Mouse (Mus musculus): ENCODE measurements around the gene Actl10. TPM values are rescaled to one million over a fixed set of nuclear protein-coding genes. Genes with fewer than 3 reads are reported as not detected.

Actl10 gene
- polyA plus RNA-seq, 1 experiment: 0.11 TPM

DNA sequence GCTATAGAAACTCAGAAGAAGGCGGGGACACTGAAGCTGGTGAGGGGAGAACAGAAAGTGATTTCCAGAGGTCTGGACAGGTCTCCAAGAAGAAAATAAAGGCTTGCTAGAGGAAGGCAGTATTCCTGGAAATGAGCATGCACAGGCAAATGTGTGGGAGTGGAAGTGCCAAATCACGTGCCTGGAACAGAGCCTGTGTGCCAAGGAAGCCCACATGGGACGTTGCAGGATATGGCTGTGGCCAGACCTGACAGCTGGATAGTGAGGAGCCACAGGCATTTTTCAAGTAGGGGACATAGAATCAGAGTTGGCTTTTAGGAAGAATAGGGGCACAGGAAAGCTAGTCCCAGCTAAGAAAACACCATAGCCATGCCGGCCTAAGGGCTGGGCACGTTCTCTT lies 44.2 kb downstream of the Actl10 start:
- Histone ChIP-seq H3K4me1 (replicated peaks; ENCODE audit: control insufficient read depth, insufficient read depth, low read length) (peaks cover 15% of the 10 kb centered on the region; the same call in 1 of the 2 replicates), H3K27ac (ENCODE audit: control insufficient read depth, insufficient read depth, low read length) (no peak overlapping the region), H3K27me3 (ENCODE audit: control insufficient read depth, insufficient read depth, low read length) (no peaks in the 10 kb centered on the region), H3K36me3 (ENCODE audit: control insufficient read depth, insufficient read depth, low read length) (peaks cover 18% of the 10 kb centered on the region), H3K4me3 (ENCODE audit: control insufficient read depth, insufficient read depth, low read length) (no peak overlapping the region)
- WGBS: 96% methylated on average over 5 of the region's 5 CpGs
- DNase-seq: no peak
- no peak for TF ChIP-seq CTCF (IDR thresholded peaks at IDR 0.05; ENCODE audit: borderline replicate concordance, control insufficient read depth, extremely low read depth, insufficient read depth, low read length, poor library complexity)
- no peak for TF ChIP-seq POLR2A (IDR thresholded peaks at IDR 0.05; ENCODE audit: control insufficient read depth, extremely low read depth, insufficient read depth, low read length, poor library complexity)

- H3K27me3 ChIP-seq (ENCODE audit: control insufficient read depth, insufficient read depth, low read length): no peaks in the 10 kb centered on the region
- peaks cover 16% of the 10 kb centered on the region; the same call in 1 of the 2 replicates for H3K4me1 ChIP-seq (replicated peaks; ENCODE audit: control insufficient read depth, insufficient read depth, low read length)
- peaks cover 18% of the 10 kb centered on the region for H3K36me3 ChIP-seq (ENCODE audit: control insufficient read depth, insufficient read depth, low read length)
- DNase-seq: no peak
- no peak for TF ChIP-seq POLR2A (IDR thresholded peaks at IDR 0.05; ENCODE audit: control insufficient read depth, extremely low read depth, insufficient read depth, low read length, poor library complexity)
- TF ChIP-seq CTCF (IDR thresholded peaks at IDR 0.05; ENCODE audit: borderline replicate concordance, control insufficient read depth, extremely low read depth, insufficient read depth, low read length, poor library complexity): no peak
- H3K27ac ChIP-seq (ENCODE audit: control insufficient read depth, insufficient read depth, low read length): no peak overlapping the region
- H3K4me3 ChIP-seq (ENCODE audit: control insufficient read depth, insufficient read depth, low read length): no peak overlapping the region
- WGBS: 93% methylated on average over 3 of the region's 3 CpGs
These were observed 45.8 kb downstream of the Actl10 start for GRCm38 (mm10) chr2:154597399-154597798.

GRCm38 (mm10) chr2:154600586-154600985 lies 49.0 kb downstream of the Actl10 start:
- TF ChIP-seq POLR2A (IDR thresholded peaks at IDR 0.05; ENCODE audit: control insufficient read depth, extremely low read depth, insufficient read depth, low read length, poor library complexity) (no peak), CTCF (IDR thresholded peaks at IDR 0.05; ENCODE audit: borderline replicate concordance, control insufficient read depth, extremely low read depth, insufficient read depth, low read length, poor library complexity) (no peak)
- Histone ChIP-seq H3K4me3 (ENCODE audit: control insufficient read depth, insufficient read depth, low read length) (no peak overlapping the region), H3K27ac (ENCODE audit: control insufficient read depth, insufficient read depth, low read length) (no peak overlapping the region), H3K36me3 (ENCODE audit: control insufficient read depth, insufficient read depth, low read length) (0 out of 2 replicates have a peak, but pooled peaks cover 5% of the 10 kb centered on the region), H3K4me1 (replicated peaks; ENCODE audit: control insufficient read depth, insufficient read depth, low read length) (peaks cover 30% of the 10 kb centered on the region), H3K27me3 (ENCODE audit: control insufficient read depth, insufficient read depth, low read length) (no peaks in the 10 kb centered on the region)
- no peak for DNase-seq
- 94% methylated on average over 6 of the region's 6 CpGs for WGBS

DNA sequence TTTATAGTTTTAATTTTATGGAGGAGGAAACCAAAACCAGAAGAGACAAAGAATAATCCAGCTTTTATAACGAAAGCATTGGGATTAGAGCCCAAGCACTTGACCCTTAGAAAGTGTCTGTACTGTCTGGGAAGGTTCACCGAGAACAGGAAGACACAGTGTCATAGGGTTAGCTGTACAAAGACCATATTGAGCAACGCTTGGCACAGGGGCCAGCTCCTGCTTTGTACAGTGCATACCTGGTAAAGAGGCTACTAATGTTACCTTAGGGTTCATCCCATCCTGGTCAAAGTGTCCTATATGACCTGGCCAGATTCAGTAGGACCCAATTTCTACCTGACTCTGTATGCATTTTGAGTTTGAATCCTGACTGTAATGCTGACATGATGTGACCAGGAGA lies 49.7 kb downstream of the Actl10 start:
- DNase-seq: no peak
- WGBS: 94% methylated on average over 3 of the region's 3 CpGs
- Histone ChIP-seq H3K4me3 (ENCODE audit: control insufficient read depth, insufficient read depth, low read length) (no peak overlapping the region), H3K4me1 (replicated peaks; ENCODE audit: control insufficient read depth, insufficient read depth, low read length) (peaks cover 34% of the 10 kb centered on the region), H3K36me3 (ENCODE audit: control insufficient read depth, insufficient read depth, low read length) (no peaks in the 10 kb centered on the region), H3K27me3 (ENCODE audit: control insufficient read depth, insufficient read depth, low read length) (no peaks in the 10 kb centered on the region), H3K27ac (ENCODE audit: control insufficient read depth, insufficient read depth, low read length) (no peak overlapping the region)
- TF ChIP-seq CTCF (IDR thresholded peaks at IDR 0.05; ENCODE audit: borderline replicate concordance, control insufficient read depth, extremely low read depth, insufficient read depth, low read length, poor library complexity) (no peak), POLR2A (IDR thresholded peaks at IDR 0.05; ENCODE audit: control insufficient read depth, extremely low read depth, insufficient read depth, low read length, poor library complexity) (no peak)

Other genes starting within 250 kb of the Actl10 start
- gene Bpifb9b, start 244.5 kb upstream of the Actl10 start, polyA plus RNA-seq (2012; rRNA removed): 0.26 and 0.36 TPM in 2 replicates
- 14.2 and 16.3 TPM in 2 replicates for gene Cdk5rap1, start 178.8 kb upstream of the Actl10 start, polyA plus RNA-seq (2012; rRNA removed)
- gene Snta1, start 143.7 kb upstream of the Actl10 start, polyA plus RNA-seq (2012; rRNA removed): 5.8 and 9.6 TPM in 2 replicates
- gene Cbfa2t2, start 115.3 kb upstream of the Actl10 start, polyA plus RNA-seq (2012; rRNA removed): 27.6 and 30.1 TPM in 2 replicates
- 2.0 and 3.3 TPM in 2 replicates for gene 1700003F12Rik, start 4.7 kb upstream of the Actl10 start, polyA plus RNA-seq (2012; rRNA removed)
- gene Necab3, start 7.1 kb downstream of the Actl10 start, polyA plus RNA-seq (2012; rRNA removed): 14.8 and 15.7 TPM in 2 replicates
- gene E2f1, start 18.1 kb downstream of the Actl10 start, polyA plus RNA-seq (2012; rRNA removed): 34.0 and 50.3 TPM in 2 replicates
- 70.7 and 71.7 TPM in 2 replicates for gene Pxmp4, start 51.9 kb downstream of the Actl10 start, polyA plus RNA-seq (2012; rRNA removed)
- 10.6 and 10.8 TPM in 2 replicates for gene Zfp341, start 61.5 kb downstream of the Actl10 start, polyA plus RNA-seq (2012; rRNA removed)
- 1.5 and 1.7 TPM in 2 replicates for gene 4930519P11Rik, start 61.7 kb downstream of the Actl10 start, polyA plus RNA-seq (2012; rRNA removed)
- gene Chmp4b, start 99.9 kb downstream of the Actl10 start, polyA plus RNA-seq (2012; rRNA removed): 81.3 and 83.8 TPM in 2 replicates
- not detected in 2 replicates for gene Gm14214, start 218.3 kb downstream of the Actl10 start, polyA plus RNA-seq (2012; rRNA removed)
- gene Raly, start 239.3 kb downstream of the Actl10 start, polyA plus RNA-seq (2012; rRNA removed): 437 and 554 TPM in 2 replicates
- gene a, start 239.6 kb downstream of the Actl10 start, polyA plus RNA-seq (2012; rRNA removed): 4.7 and 5.0 TPM in 2 replicates